Mouse (Mus musculus) fibroblast of lung, adult 2 months (primary cell): ENCODE data around the gene Fdx1.

Experiments
- DNase-seq: peaks from one replicate; pipeline ENCODE4 v3.0.0-alpha.2; 2011; ENCODE audit warnings: low read depth

Gene Fdx1

GRCm38 (mm10) chr9:51961190-51961909 is 2.0 kb downstream of the Fdx1 start:
- DNase-seq = no peak

GRCm38 (mm10) chr9:51960331-51960730 is 3.0 kb downstream of the Fdx1 start:
- DNase-seq = no peak

- no peak for DNase-seq
These were observed 4.4 kb downstream of the Fdx1 start for GRCm38 (mm10) chr9:51958981-51959380.

- no peak for DNase-seq
These were observed 6.3 kb downstream of the Fdx1 start for GRCm38 (mm10) chr9:51957025-51957424.

- no peak for DNase-seq
These were observed 6.9 kb downstream of the Fdx1 start for GRCm38 (mm10) chr9:51956484-51956883.

- DNase-seq = no peak
These were observed 12.0 kb downstream of the Fdx1 start for GRCm38 (mm10) chr9:51951337-51951736.

- no peak for DNase-seq
These were observed 12.7 kb downstream of the Fdx1 start for GRCm38 (mm10) chr9:51950667-51951066.

GRCm38 (mm10) chr9:51950225-51950624 is 13.1 kb downstream of the Fdx1 start:
- no peak for DNase-seq

GRCm38 (mm10) chr9:51943934-51944333 is 19.4 kb downstream of the Fdx1 start:
- no peak for DNase-seq

GRCm38 (mm10) chr9:51934641-51935040 is 28.7 kb downstream of the Fdx1 start:
- no peak for DNase-seq

- DNase-seq = no peak
These were observed 31.4 kb downstream of the Fdx1 start for GRCm38 (mm10) chr9:51931997-51932396.

GRCm38 (mm10) chr9:51931054-51931690 is 32.2 kb downstream of the Fdx1 start:
- DNase-seq = no peak

GRCm38 (mm10) chr9:51929972-51930371 is 33.4 kb downstream of the Fdx1 start:
- no peak for DNase-seq

GRCm38 (mm10) chr9:51928659-51929058 is 34.7 kb downstream of the Fdx1 start:
- DNase-seq = no peak

GRCm38 (mm10) chr9:51928116-51928515 is 35.2 kb downstream of the Fdx1 start:
- no peak for DNase-seq

GRCm38 (mm10) chr9:51927680-51928079 is 35.7 kb downstream of the Fdx1 start:
- DNase-seq = no peak

- no peak for DNase-seq
These were observed 36.7 kb downstream of the Fdx1 start for GRCm38 (mm10) chr9:51926629-51927028.

GRCm38 (mm10) chr9:51924551-51925081 is 38.7 kb downstream of the Fdx1 start:
- DNase-seq = no peak

GRCm38 (mm10) chr9:51922756-51923155 is 40.6 kb downstream of the Fdx1 start:
- no peak for DNase-seq

- no peak for DNase-seq
These were observed 47.8 kb downstream of the Fdx1 start for GRCm38 (mm10) chr9:51915580-51915979.

GRCm38 (mm10) chr9:51914481-51915120 is 48.8 kb downstream of the Fdx1 start:
- no peak for DNase-seq

GRCm38 (mm10) chr9:51908838-51909237 is 54.5 kb downstream of the Fdx1 start:
- DNase-seq = peak; percentile 50

- no peak for DNase-seq
These were observed 55.1 kb downstream of the Fdx1 start for GRCm38 (mm10) chr9:51908255-51908654.
